Mouse (Mus musculus) embryonic fibroblast, embryonic 13.5 days (primary cell): Measurements from ENCODE around the gene Abi3bp.

Experiments used
- CTCF ChIP-seq: IDR thresholded peaks from 2 replicates; pipeline ENCODE4 v1.5.1; 2011; ENCODE audit warnings: mild to moderate bottlenecking, control low read depth, low read length, moderate library complexity, borderline replicate concordance; ENCODE audit not compliant: insufficient read depth
- POLR2A ChIP-seq: IDR thresholded peaks from 2 replicates; pipeline ENCODE4 v1.6.1; 2011; ENCODE audit warnings: low read depth, mild to moderate bottlenecking, control low read depth, low read length, moderate library complexity

- TF ChIP-seq CTCF: no peak
- TF ChIP-seq POLR2A: no peak
Measured at GRCm38 (mm10) chr16:56483466-56483865, 5.8 kb downstream of the Abi3bp start.
